Mouse (Mus musculus): ENCODE measurements at regions not wholly inside any gene's neighbourhood (a gene's known extent, or its start where the extent isn't known, plus 50 kb on each side); places are given as distances from the start of the nearest gene placed in this dataset.

- TF ChIP-seq CTCF (IDR thresholded peaks at IDR 0.05; ENCODE audit: extremely low read depth, insufficient read depth, insufficient read length, insufficient replicate concordance) (no peak), POLR2A (IDR thresholded peaks at IDR 0.05; ENCODE audit: low read depth, low read length) (no peak)
- Histone ChIP-seq H3K27ac (ENCODE audit: insufficient read depth, low read length) (no peak overlapping the region), H3K4me3 (ENCODE audit: extremely low read depth, insufficient read depth, insufficient read length) (no peak overlapping the region), H3K36me3 (ENCODE audit: control insufficient read depth, insufficient read depth, low read length) (no peaks in the 10 kb centered on the region), H3K27me3 (ENCODE audit: control insufficient read depth, insufficient read depth, low read length) (no peaks in the 10 kb centered on the region), H3K4me1 (ENCODE audit: control insufficient read depth, insufficient read depth, insufficient read length) (no peaks in the 10 kb centered on the region)
- no peak for DNase-seq (ENCODE audit: low read depth in 1 of 2, low spot score in 2 of 2)
- WGBS = 92% methylated on average over 6 of the region's 6 CpGs
Measured at GRCm38 (mm10) chr2:148525496-148525895, 82.1 kb upstream of the Cd93 start.

GRCm38 (mm10) chr2:148523401-148523800, 80.0 kb upstream of the Cd93 start:
- DNase-seq (ENCODE audit: low read depth in 1 of 2, low spot score in 2 of 2) = no peak
- H3K27me3 ChIP-seq (ENCODE audit: control insufficient read depth, insufficient read depth, low read length) = no peaks in the 10 kb centered on the region
- no peak overlapping the region for H3K4me3 ChIP-seq (ENCODE audit: extremely low read depth, insufficient read depth, insufficient read length)
- H3K4me1 ChIP-seq (ENCODE audit: control insufficient read depth, insufficient read depth, insufficient read length) = no peaks in the 10 kb centered on the region
- H3K27ac ChIP-seq (ENCODE audit: insufficient read depth, low read length) = no peak overlapping the region
- H3K36me3 ChIP-seq (ENCODE audit: control insufficient read depth, insufficient read depth, low read length) = no peaks in the 10 kb centered on the region
- 80% methylated on average over 3 of the region's 3 CpGs for WGBS
- TF ChIP-seq CTCF (IDR thresholded peaks at IDR 0.05; ENCODE audit: extremely low read depth, insufficient read depth, insufficient read length, insufficient replicate concordance) (no peak), POLR2A (IDR thresholded peaks at IDR 0.05; ENCODE audit: low read depth, low read length) (no peak)

DNA sequence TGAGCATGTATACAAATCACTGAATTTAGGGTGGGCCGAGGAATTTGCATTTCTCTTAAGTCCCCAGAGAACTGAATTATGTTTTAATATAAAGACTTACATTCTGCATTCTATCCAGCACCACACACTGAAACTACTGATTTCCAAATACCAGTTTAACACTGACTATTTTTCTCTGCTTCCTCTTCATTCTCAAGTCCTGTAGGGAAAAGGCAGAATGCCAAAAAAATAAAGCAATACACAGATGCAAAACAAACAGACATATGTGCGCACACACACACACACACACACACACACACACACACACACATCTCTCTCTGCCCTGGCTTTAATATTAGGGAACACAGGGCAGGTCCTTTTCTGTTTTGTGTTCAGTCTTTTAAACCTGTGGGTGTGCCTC, 79.6 kb upstream of the Cd93 start:
- TF ChIP-seq POLR2A (IDR thresholded peaks at IDR 0.05; ENCODE audit: low read depth, low read length) = no peak
- no peak for TF ChIP-seq CTCF (IDR thresholded peaks at IDR 0.05; ENCODE audit: extremely low read depth, insufficient read depth, insufficient read length, insufficient replicate concordance)
- DNase-seq (ENCODE audit: low read depth in 1 of 2, low spot score in 2 of 2) = no peak
- H3K4me1 ChIP-seq (ENCODE audit: control insufficient read depth, insufficient read depth, insufficient read length) = no peaks in the 10 kb centered on the region
- H3K4me3 ChIP-seq (ENCODE audit: extremely low read depth, insufficient read depth, insufficient read length) = no peak overlapping the region
- H3K27ac ChIP-seq (ENCODE audit: insufficient read depth, low read length) = no peak overlapping the region
- 72% methylated on average over 2 of the region's 2 CpGs for WGBS
- H3K27me3 ChIP-seq (ENCODE audit: control insufficient read depth, insufficient read depth, low read length) = no peaks in the 10 kb centered on the region
- no peaks in the 10 kb centered on the region for H3K36me3 ChIP-seq (ENCODE audit: control insufficient read depth, insufficient read depth, low read length)

DNA sequence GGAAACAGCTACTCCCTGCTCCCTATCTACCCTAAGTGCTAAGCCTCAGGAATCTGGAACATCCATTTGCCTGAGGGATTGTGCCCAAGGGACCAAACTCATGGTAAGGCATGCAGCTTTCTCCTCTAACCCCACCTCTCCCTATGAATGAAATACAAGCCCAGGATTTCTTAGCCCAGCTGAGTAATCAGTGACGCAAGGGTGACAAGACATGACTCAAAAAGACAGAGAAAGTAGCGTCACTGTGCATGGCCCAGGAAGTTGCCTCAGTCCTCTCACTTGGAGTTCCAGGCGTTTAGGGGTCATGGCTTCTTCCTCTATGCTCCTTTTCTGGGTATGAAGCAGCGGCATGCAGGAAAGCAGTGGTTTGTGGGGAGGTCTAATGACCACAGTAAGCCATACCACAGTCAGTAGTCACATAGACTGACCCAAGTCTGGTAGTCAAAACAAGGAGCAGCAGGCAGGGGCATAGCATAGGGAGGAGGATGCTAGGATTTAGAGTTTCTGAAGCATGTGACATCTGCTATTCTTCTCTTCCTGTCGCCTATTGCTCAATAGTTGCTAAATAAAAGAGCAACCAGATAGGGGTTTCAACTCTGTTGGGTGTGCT, 78.7 kb upstream of the Cd93 start:
- no peaks in the 10 kb centered on the region for H3K27me3 ChIP-seq (ENCODE audit: control insufficient read depth, insufficient read depth, low read length)
- TF ChIP-seq CTCF (IDR thresholded peaks at IDR 0.05; ENCODE audit: extremely low read depth, insufficient read depth, insufficient read length, insufficient replicate concordance) (no peak), POLR2A (IDR thresholded peaks at IDR 0.05; ENCODE audit: low read depth, low read length) (no peak)
- no peak for DNase-seq (ENCODE audit: low read depth in 1 of 2, low spot score in 2 of 2)
- H3K4me1 ChIP-seq (ENCODE audit: control insufficient read depth, insufficient read depth, insufficient read length) = no peaks in the 10 kb centered on the region
- H3K4me3 ChIP-seq (ENCODE audit: extremely low read depth, insufficient read depth, insufficient read length) = no peak overlapping the region
- no peaks in the 10 kb centered on the region for H3K36me3 ChIP-seq (ENCODE audit: control insufficient read depth, insufficient read depth, low read length)
- 43% methylated on average over 5 of the region's 5 CpGs for WGBS
- H3K27ac ChIP-seq (ENCODE audit: insufficient read depth, low read length) = no peak overlapping the region

- Histone ChIP-seq H3K27me3 (ENCODE audit: control insufficient read depth, insufficient read depth, low read length) (no peaks in the 10 kb centered on the region), H3K4me1 (ENCODE audit: control insufficient read depth, insufficient read depth, insufficient read length) (no peaks in the 10 kb centered on the region), H3K4me3 (ENCODE audit: extremely low read depth, insufficient read depth, insufficient read length) (no peak overlapping the region), H3K36me3 (ENCODE audit: control insufficient read depth, insufficient read depth, low read length) (no peaks in the 10 kb centered on the region), H3K27ac (ENCODE audit: insufficient read depth, low read length) (no peak overlapping the region)
- 47% methylated on average over 7 of the region's 7 CpGs for WGBS
- DNase-seq (ENCODE audit: low read depth in 1 of 2, low spot score in 2 of 2) = no peak
- TF ChIP-seq CTCF (IDR thresholded peaks at IDR 0.05; ENCODE audit: extremely low read depth, insufficient read depth, insufficient read length, insufficient replicate concordance) (no peak), POLR2A (IDR thresholded peaks at IDR 0.05; ENCODE audit: low read depth, low read length) (no peak)
Measured at GRCm38 (mm10) chr2:148520291-148520690, 76.9 kb upstream of the Cd93 start.

DNA sequence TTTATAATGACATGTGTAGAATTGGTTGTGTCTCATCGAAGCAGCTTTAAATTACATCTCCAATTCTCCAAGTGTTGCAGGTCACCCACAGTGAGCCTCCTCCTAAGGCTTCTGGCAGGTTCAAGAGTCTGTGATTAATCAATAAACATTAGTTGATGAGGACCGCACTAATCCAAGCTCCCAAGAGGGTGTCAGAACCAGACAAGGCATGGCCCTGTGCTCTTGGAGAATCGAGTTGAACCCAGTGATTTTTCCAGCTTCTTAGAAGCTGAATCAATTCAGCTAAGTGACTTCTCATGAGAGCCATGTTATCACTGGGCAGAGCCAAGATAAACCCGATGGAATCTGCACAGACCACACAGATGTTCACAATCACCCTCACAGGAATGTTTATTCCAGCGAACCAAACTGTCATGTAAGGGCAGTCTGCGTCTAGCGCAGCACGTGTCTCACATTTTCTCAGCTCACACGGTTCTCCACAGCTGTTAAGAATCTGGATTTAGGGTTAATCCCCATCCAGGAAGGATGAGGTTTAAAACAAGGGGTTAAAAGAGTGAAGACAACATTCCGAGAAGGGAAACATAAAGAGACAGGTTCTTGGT, 76.4 kb upstream of the Cd93 start:
- no peaks in the 10 kb centered on the region for H3K36me3 ChIP-seq (ENCODE audit: control insufficient read depth, insufficient read depth, low read length)
- no peak for DNase-seq (ENCODE audit: low read depth in 1 of 2, low spot score in 2 of 2)
- no peaks in the 10 kb centered on the region for H3K27me3 ChIP-seq (ENCODE audit: control insufficient read depth, insufficient read depth, low read length)
- no peak overlapping the region for H3K27ac ChIP-seq (ENCODE audit: insufficient read depth, low read length)
- no peak overlapping the region for H3K4me3 ChIP-seq (ENCODE audit: extremely low read depth, insufficient read depth, insufficient read length)
- 76% methylated on average over 10 of the region's 10 CpGs for WGBS
- TF ChIP-seq POLR2A (IDR thresholded peaks at IDR 0.05; ENCODE audit: low read depth, low read length) (no peak), CTCF (IDR thresholded peaks at IDR 0.05; ENCODE audit: extremely low read depth, insufficient read depth, insufficient read length, insufficient replicate concordance) (no peak)
- no peaks in the 10 kb centered on the region for H3K4me1 ChIP-seq (ENCODE audit: control insufficient read depth, insufficient read depth, insufficient read length)

DNA sequence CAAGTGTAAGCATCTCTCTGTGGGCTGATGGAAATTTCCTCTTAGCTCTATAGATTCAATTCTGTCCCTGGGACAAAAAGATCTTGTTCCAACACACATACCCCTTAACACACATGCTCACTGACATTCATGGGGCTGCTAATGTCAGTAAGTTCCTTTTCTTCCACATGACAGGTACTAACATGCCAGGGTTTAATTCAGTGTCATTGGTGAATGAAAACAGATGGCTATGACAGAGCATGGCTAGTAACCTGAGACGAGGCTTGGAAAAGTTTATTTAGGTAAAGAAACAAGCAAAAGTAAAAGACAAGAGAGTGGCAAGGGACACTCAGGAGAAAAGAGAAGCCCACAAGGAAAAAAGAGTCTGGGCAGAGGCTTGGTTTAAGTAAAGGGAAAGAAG, 74.5 kb upstream of the Cd93 start:
- Histone ChIP-seq H3K4me1 (ENCODE audit: control insufficient read depth, insufficient read depth, insufficient read length) (no peaks in the 10 kb centered on the region), H3K27ac (ENCODE audit: insufficient read depth, low read length) (no peak overlapping the region)
- 89% methylated on average over 1 of the region's 1 CpGs for WGBS

More for the DNA sequence above, 74.5 kb upstream of the Cd93 start:
- Histone ChIP-seq H3K36me3 (ENCODE audit: control insufficient read depth, insufficient read depth, low read length) (no peaks in the 10 kb centered on the region), H3K4me3 (ENCODE audit: extremely low read depth, insufficient read depth, insufficient read length) (no peak overlapping the region), H3K27me3 (ENCODE audit: control insufficient read depth, insufficient read depth, low read length) (no peaks in the 10 kb centered on the region)
- no peak for TF ChIP-seq POLR2A (IDR thresholded peaks at IDR 0.05; ENCODE audit: low read depth, low read length)
- no peak for TF ChIP-seq CTCF (IDR thresholded peaks at IDR 0.05; ENCODE audit: extremely low read depth, insufficient read depth, insufficient read length, insufficient replicate concordance)
- no peak for DNase-seq (ENCODE audit: low read depth in 1 of 2, low spot score in 2 of 2)

All from spleen, adult 2 months (tissue).